Mouse (Mus musculus): ENCODE measurements around the gene Cdc123.
A peak's percentile ranks its signal among the peaks of the same experiment; 100 is the strongest.
"Not testable (repeated sequence)": the region's sequence is repeated elsewhere in the genome, so short reads cannot be mapped to it uniquely, and the experiment has no call there.

Gene Cdc123

DNA sequence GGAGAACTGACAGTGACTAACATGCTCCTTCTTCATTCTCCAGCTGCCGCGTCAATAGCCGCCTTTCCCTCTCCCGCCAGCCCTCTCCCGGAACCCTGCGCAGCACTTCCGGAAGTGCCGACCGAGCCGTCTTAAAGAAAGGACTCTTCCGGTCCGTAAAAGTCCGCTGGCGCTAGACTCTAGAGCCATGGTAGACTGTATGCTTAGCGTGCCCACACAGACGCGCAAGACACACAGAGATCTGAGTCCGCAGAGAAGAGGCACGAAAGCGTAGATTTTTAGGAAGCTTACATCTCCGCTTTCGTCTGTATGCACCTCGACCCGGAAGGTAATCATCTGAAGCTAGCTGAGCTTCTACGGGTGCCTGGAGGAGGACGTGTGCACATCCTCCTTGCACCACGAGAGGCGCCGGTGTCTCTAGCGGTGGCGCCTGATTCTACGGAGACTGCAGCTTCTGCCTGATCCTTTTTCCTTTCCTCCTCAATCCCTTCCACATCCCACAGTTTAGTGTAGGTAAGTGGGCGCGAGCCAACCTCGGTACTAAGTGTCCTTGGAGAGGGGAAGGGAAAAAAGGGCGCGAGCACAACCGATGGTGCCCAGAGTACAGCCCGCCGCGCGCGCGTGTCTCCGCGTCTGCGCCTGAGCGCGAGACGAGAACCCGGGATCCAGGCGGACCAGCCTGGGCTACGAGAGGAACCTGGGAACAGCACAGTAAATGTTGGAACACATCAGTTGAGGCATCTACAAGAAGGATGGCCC is at the start of gene Cdc123, which contains the start of gene Nudt5:
Cdc123 (minus strand) TSS at position 292 of the 759 bp plus-strand sequence.
Nudt5 (plus strand) TSS at position 147 of the 759 bp plus-strand sequence.
- DNase-seq, result peak; percentile 90

DNA sequence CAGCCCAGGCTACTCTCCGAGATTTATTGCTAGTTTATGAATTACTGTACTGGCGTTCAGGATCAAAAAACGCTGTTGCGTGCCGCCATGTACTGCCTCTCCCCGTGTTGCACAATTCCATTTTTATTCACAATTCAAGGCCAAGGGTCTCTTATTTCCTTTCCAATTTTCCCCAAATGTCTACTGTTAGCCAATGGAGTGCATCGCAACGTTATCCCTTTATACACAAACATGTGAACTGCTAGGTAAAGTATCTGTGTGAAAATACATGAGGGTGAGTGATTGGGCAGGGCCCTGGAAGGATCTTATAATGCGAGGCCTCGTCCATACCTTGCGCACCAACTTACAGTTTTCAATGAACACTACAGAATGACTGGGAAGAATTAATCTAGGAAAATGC is 49.3 kb upstream of the Cdc123 start:
- no peak for DNase-seq

- no peak for DNase-seq
These were observed 44.4 kb upstream of the Cdc123 start for GRCm38 (mm10) chr2:5889412-5889811.

GRCm38 (mm10) chr2:5888865-5889264 is 43.9 kb upstream of the Cdc123 start:
- DNase-seq, result no peak

- DNase-seq, result no peak
These were observed 32.5 kb upstream of the Cdc123 start for GRCm38 (mm10) chr2:5877446-5877845.

DNA sequence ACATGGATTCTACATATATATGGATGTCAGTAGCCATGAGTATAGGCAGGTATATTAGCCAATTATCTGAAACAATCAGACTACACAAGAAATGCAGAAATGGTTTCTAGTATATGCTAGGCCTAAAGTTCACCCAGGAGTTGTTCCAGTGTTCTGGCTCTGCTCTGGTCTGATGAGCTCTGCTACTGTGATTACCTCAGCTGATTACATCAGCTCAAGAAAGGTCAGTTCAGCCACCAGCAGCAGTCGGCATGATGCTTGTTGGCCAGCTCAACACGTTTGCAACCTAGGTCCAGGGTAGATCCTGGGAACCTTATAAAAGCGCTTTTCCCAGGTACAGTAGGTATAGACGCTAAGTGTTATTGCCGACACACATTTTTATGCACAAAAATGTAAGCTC is 24.8 kb upstream of the Cdc123 start:
- DNase-seq, result no peak

DNA sequence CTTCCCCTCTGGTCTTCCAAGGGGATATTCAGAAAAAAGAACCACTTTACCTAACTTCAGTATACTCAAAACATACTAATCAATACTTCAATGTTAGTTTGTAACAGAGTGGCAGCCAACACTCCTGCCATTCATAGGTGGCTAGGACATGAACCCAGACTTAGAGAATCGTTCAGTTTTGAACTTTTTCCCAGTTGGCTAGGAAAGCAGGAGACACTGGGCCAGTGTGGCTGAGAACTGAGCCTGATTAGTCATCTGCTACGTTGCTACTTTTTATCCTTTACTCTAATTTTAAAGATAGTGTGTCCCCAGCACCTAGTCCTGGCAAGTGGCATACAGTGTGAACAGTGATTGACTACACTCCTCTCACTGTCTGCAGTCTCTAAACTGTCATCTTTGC is 22.7 kb upstream of the Cdc123 start:
- DNase-seq, result no peak

DNA sequence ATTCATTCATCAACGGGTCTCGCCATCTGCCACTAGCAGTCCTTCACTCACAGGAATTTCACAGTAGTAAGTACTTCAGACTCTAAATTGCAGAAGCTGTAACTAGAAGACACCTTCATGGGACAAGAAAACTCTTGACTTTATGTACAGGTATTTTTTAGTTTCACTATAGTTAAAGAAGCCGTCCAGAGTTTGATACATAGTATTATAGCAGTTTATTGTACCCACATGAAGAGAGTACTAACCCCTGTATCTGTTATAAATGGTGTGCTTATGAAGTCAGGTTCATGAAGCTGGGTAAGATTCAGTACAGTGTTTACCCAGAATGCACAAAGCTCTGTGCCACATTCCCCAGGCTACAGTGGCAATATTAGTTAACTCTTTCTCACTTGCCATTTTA is 17.9 kb upstream of the Cdc123 start, which contains the start of gene Gm13199:
Gm13199 (minus strand) TSS at position 101 of the 400 bp plus-strand sequence.
- DNase-seq, result no peak

- no peak for DNase-seq
These were observed 6.9 kb upstream of the Cdc123 start for GRCm38 (mm10) chr2:5851866-5852265.

DNA sequence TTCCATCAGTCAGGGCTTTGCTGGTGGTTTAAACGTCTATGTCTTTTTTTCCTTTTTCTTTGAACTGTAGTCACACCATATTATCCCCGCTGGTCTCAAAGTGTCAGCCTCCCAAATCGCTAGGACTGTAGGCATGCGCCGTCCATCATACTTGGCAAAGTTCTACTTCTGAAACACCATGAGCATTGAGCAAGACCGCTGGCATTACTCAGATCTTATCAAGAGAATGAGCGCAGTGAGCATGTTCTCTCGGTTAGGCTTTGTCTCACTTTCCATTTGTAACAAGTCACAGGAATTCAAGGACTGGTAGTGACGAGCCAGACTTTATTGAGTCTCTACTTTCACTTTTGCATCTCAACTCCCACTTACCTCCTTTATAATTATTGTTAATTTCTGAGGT is 6.2 kb upstream of the Cdc123 start:
- DNase-seq, result no peak

DNA sequence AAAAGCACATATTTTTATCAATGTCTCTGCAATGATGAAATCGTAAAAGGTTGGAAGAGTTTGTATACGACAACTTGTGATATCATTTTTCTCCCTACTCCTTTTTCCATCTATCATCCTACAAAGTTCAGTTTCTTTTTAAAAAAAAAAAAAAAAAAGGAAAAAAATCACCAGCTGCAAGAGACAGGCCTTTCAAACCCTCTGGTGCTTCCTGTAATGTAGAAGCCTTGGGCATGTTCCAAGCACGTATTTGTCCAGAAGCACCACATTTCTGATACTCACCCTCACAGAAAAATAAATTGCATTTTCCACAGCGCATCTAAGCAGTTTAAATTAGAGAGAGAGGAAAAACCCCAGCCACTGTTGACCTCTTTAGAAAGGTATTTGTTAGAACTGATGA is 862 bp upstream of the Cdc123 start:
- DNase-seq, result no peak

DNA sequence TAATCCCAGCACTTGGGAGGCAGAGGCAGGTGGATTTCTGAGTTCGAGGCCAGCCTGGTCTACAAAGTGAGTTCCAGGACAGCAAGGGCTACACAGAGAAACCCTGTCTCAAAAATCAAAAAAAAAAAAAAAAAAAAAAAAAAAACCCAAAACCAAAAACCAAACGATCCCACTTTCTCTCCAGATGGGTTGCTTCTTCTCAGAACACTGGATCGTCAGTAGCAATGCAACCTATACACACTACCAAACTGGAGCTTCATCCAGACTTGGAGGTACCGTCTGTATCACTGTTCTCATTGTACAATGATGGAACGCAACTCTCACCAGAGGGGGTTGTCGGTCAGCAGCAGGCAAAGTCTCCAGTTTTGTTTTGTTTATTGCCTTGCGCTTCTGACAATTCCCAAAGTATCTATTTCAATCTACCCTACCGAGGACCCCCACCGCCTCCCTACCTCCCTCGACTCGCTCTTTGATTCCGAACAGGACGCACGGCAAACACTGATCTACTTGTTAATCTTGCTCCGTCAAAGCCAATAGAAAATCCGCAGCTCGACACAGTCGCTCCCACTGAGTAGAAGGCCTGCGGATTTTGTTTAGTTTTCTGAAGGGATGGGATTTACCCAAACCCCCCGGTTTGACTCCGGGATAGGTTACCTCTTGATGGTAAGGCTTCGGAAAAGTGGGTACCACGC is 637 bp downstream of the Cdc123 start:
- DNase-seq, result no peak

DNA sequence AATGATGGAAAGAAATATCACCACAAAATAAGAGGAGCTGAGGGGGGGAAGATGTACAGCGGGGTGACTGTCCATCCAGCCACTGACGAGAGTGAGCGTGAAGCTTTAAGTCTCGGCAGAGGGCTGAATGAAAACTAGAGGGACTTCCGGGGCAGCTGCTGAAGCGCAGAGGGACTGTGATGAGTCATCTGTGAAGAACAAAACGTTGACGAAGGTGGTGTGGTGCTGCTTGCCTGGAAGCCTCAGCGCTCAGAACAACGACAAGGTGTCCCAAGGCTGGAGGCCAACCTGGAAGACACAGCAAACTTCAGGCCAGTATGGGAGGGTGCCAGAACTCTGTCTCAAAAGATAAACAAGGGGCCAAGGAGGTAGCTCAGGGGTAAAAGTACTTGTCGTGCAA is 4.1 kb downstream of the Cdc123 start:
- DNase-seq, result no peak

GRCm38 (mm10) chr2:5825265-5825913 is 19.6 kb downstream of the Cdc123 start:
- no peak for DNase-seq

- no peak for DNase-seq
These were observed 20.3 kb downstream of the Cdc123 start for GRCm38 (mm10) chr2:5824685-5825084.

DNA sequence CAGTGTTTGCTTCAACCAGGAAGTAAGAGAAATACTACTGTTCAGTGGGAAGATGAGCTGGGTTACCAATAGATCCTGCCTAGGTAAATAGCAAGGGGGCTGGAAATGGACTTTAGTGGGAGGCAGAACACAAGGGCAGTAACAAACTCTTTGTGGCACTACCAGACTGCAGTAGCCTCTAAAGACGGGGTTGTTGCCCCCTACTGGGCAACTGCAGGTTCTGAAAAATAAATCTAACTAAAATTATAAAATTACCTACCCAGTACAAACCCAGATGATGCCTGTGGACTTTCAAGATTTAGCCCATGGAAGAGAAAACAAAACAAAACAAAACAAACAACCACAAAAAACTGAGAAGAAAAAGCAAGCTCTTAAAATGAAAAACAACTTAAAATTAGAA is 20.8 kb downstream of the Cdc123 start:
- no peak for DNase-seq

GRCm38 (mm10) chr2:5822449-5822848 is 22.5 kb downstream of the Cdc123 start:
- no peak for DNase-seq

GRCm38 (mm10) chr2:5821264-5821663 is 23.7 kb downstream of the Cdc123 start:
- DNase-seq, result no peak

DNA sequence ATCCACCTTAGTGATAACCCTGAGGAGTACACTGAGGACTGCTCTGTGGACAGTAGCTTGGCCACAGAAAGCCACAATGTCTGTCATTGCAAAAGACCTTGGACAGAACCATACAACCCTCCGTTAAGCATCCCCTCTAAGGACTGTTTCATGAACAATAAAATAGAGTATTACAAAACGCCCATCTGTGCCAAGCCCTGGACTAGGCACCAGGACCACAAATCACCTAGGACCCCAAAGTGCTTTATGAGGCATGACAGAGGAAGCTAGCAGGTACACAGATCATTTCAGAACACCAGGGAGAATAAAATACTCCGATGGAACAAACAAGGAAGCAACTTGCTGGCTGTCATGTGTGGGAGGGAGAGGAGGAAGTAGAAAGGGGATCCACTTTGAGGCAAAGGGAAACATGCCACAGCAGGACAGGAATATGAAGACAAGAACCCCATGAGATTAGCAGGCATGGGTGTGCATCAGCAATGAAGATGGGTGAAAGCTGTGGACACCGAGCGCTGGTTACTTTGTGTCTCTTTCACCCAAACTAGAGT is 33.7 kb downstream of the Cdc123 start:
- no peak for DNase-seq

GRCm38 (mm10) chr2:5810036-5810718 is 34.8 kb downstream of the Cdc123 start:
- no peak for DNase-seq

DNA sequence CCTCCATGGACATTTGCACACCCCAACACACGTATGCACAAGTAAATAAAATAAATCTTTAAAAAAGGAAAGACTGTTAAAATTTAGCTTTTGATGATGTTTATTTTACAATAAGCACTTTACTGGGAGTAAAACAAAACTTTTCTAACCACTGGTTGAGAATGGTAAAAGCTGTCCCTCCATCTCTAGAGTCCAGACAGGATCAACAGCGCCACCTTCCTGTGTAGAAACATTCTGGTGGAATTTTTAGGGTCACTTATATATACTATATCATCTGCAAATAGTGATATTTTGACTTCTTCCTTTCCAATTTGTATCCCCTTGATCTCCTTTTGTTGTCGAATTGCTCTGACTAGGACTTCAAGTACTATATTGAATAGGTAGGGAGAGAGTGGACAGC is 38.8 kb downstream of the Cdc123 start:
- DNase-seq, result not testable (repeated sequence)

- DNase-seq, result no peak
These were observed 39.7 kb downstream of the Cdc123 start for GRCm38 (mm10) chr2:5805228-5805627.
